Mouse (Mus musculus) midbrain, postnatal 0 days (tissue): ENCODE data around the gene Nfib. TPM values are rescaled to one million over a fixed set of nuclear protein-coding genes. Genes with fewer than 3 reads are reported as not detected.
A peak's percentile ranks its signal among the peaks of the same experiment; 100 is the strongest.

Source experiments
- ATAC-seq: fragments of 200-750 bp; cut with Nextera tagmentation; 2 replicates; pipeline ENCODE4 v1.8.0; 2017; ENCODE audit warnings: moderate number of reproducible peaks, mild to moderate bottlenecking, moderate TSS enrichment, moderate library complexity; ENCODE audit not compliant: low FRiP score
- DNase-seq: peaks from one replicate; pipeline ENCODE4 v3.0.0-alpha.2; 2015; ENCODE audit warnings: low spot score
- H3K27ac ChIP-seq: fragments of 300-500 bp; sonication (generic); 2 replicates; pipeline ENCODE4 v1.5.1; 2014; ENCODE audit warnings: low read depth, mild to moderate bottlenecking, low read length, mixed read lengths
- H3K27me3 ChIP-seq: fragments of 300-500 bp; sonication (generic); 2 replicates; pipeline ENCODE4 v1.6.1; 2014; ENCODE audit warnings: low read length, control low read depth, mixed read lengths; ENCODE audit not compliant: insufficient read depth
- H3K36me3 ChIP-seq: fragments of 300-500 bp; sonication (generic); 2 replicates; pipeline ENCODE4 v1.6.1; 2014; ENCODE audit warnings: low read length, control low read depth, mixed read lengths; ENCODE audit not compliant: insufficient read depth
- H3K4me1 ChIP-seq: fragments of 300-500 bp; sonication (generic); 2 replicates; pipeline ENCODE4 v1.6.1; 2014; ENCODE audit warnings: mild to moderate bottlenecking, control low read depth, antibody characterized with exemption, low read length, mixed read lengths; ENCODE audit not compliant: insufficient read depth
- H3K4me2 ChIP-seq: fragments of 300-500 bp; sonication (generic); 2 replicates; pipeline ENCODE4 v1.6.1; 2014; ENCODE audit warnings: low read depth, mild to moderate bottlenecking, low read length, mixed read lengths; ENCODE audit not compliant: poor library complexity, severe bottlenecking
- H3K4me3 ChIP-seq: fragments of 300-500 bp; sonication (generic); 2 replicates; pipeline ENCODE4 v1.5.1; 2014; ENCODE audit warnings: low read depth, mild to moderate bottlenecking, low read length, moderate library complexity
- H3K9ac ChIP-seq: fragments of 300-500 bp; sonication (generic); replicated peaks from 2 replicates; pipeline ENCODE4 v1.6.1; 2014; ENCODE audit warnings: mild to moderate bottlenecking, low read length, moderate library complexity, mixed read lengths; ENCODE audit not compliant: poor library complexity, severe bottlenecking
- H3K9me3 ChIP-seq: fragments of 300-500 bp; sonication (generic); 2 replicates; pipeline ENCODE4 v1.6.1; 2016; ENCODE audit warnings: low read length, control low read depth
- CTCF ChIP-seq: IDR thresholded peaks from 2 replicates; pipeline ENCODE4 v1.5.1; 2016; ENCODE audit warnings: antibody characterized with exemption, mild to moderate bottlenecking
- WGBS: fragments of 180-500 bp; shearing (Covaris S2); extraction: QIAGEN DNeasy Blood & Tissue Kit; methylation state at CpG from one replicate; pipeline ENCODE4 v1.1.7; 2014; 5-methylcytosine and 5-hydroxymethylcytosine counted together
- polyA plus RNA-seq: library from polyadenylated mRNA; unstranded; fragments of >200 nt; fragmentation: Nextera tagmentation; extraction: Ambion mirVana; gene quantifications from 2 replicates; pipeline ENCODE4 v1.2.1, GENCODE M21; 2015
- total RNA-seq: library from RNA; depleted of rRNA; stranded (reverse); fragments of >200 nt; gene quantifications from 2 replicates; pipeline ENCODE4 v1.2.3, GENCODE M21; 2014

Gene Nfib
- total and polyA plus RNA-seq, 2 experiments from 2014 or later, result 27.7 to 62.8 TPM

DNA sequence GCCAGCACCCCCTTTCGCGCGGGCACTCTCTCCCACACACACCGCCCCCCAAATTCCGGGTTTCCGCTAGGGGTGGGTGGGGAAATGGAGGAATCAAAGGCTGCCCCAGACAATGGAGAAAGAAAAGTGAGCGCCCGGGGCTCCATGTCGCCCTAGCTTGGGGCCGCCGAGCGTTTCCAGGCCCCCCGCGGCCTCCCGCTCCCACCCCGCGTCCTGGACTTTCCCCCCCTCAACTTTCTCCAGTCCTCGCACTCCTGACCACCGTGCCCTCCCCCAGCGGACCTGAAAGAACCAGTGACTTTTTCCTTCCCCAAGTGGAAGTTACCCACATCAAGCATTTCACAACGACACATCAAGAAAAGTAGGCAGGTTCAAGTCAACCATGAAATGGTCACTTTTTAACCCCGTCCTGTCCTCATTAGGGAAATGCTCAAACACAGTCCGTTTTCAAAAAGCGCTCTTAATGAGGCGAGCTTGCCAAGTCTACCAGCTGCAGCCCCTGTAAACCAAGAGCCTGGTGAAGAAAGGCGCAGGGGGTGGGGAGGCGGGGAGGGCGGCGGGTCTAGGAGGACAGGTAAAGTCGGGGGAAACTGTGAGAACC lies 198.7 kb downstream of the Nfib start:
- Histone ChIP-seq H3K9ac (peak overlapping the region; percentile 77), H3K9me3 (no peaks in the 10 kb centered on the region), H3K4me1 (no peaks in the 10 kb centered on the region), H3K27me3 (no peaks in the 10 kb centered on the region), H3K27ac (peak overlapping the region; percentile 91), H3K4me3 (peak overlapping the region; percentile 69), H3K4me2 (peak overlapping the region; percentile 98), H3K36me3 (no peaks in the 10 kb centered on the region)
- DNase-seq (peak; percentile 94), ATAC-seq (peak; percentile 75)
- 3% methylated on average over 26 of the region's 30 CpGs for WGBS
- TF ChIP-seq CTCF, result no peak

GRCm38 (mm10) chr4:82506081-82506730 lies 199.3 kb downstream of the Nfib start:
- Histone ChIP-seq H3K4me2 (peak overlapping the region; percentile 98), H3K27me3 (no peaks in the 10 kb centered on the region), H3K9ac (peak overlapping the region; percentile 77), H3K4me1 (no peaks in the 10 kb centered on the region), H3K4me3 (peak overlapping the region; percentile 69), H3K36me3 (no peaks in the 10 kb centered on the region), H3K27ac (peak overlapping the region; percentile 91), H3K9me3 (no peaks in the 10 kb centered on the region)
- DNase-seq (peak; percentile 80), ATAC-seq (peak; percentile 78)
- WGBS, result under 1% methylated on average over 35 of the region's 81 CpGs
- TF ChIP-seq CTCF, result no peak

DNA sequence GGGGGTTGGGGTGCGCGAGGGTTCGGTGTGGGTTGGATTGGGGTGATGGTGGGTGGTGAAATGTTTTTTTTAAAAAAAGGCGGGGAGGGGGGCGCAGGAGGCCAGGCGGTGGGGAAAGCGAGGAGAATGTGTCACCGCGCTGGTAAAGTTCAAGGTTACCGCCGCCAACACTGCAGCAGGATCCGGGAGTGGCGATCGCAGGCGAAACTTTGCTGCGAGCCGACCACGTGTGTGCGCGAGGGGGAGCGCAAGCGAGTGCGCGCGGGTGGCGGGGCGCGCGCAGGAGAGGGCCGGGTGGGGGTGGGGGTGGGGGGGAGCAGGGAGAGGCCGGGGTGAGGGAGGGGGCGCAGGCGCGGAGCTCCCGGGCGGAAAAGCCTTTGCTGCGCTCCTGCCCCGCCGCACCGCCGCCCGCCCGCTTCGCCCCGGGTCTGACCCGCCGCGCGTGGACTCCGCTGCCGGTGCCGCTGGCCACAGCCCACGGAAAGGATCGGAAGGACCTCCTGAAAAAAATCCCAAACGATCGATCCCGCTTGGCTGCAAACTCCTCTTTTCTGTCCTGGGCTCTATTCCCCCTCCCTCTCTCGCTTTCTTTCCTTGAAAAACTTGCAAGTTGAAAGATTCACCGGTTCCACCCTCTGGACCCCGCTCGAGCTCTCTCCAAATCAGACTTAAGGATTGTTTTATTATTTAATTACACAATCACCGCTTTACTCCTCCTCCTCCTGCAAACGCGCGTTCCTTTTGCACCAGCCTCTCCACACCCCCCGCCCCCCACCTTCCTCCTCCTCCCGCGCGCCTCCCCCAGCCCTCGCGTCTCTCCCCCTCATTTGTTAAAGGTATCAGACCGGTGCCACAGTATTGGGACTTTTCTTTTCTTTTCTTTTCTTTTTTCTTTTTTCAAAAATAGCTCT lies 200.2 kb downstream of the Nfib start:
- Histone ChIP-seq H3K4me2 (peak overlapping the region; percentile 98), H3K27me3 (no peaks in the 10 kb centered on the region), H3K9ac (peak overlapping the region; percentile 77), H3K9me3 (no peaks in the 10 kb centered on the region), H3K36me3 (no peaks in the 10 kb centered on the region), H3K27ac (peak overlapping the region; percentile 91), H3K4me3 (peak overlapping the region; percentile 69), H3K4me1 (no peaks in the 10 kb centered on the region)
- ATAC-seq (peak; percentile 60), DNase-seq (peak; percentile 78)
- no peak for TF ChIP-seq CTCF
- WGBS, result under 1% methylated on average over 51 of the region's 72 CpGs

- Histone ChIP-seq H3K4me3 (peak overlapping the region; percentile 69), H3K36me3 (no peaks in the 10 kb centered on the region), H3K9me3 (no peaks in the 10 kb centered on the region), H3K27me3 (no peaks in the 10 kb centered on the region), H3K4me2 (peak overlapping the region; percentile 98), H3K4me1 (no peaks in the 10 kb centered on the region), H3K27ac (peak overlapping the region; percentile 91), H3K9ac (peak overlapping the region; percentile 77)
- ATAC-seq (no peak), DNase-seq (peak; percentile 35)
- no peak for TF ChIP-seq CTCF
- under 1% methylated on average over 57 of the region's 62 CpGs for WGBS
Measured at GRCm38 (mm10) chr4:82504284-82505120, 201.0 kb downstream of the Nfib start.

DNA sequence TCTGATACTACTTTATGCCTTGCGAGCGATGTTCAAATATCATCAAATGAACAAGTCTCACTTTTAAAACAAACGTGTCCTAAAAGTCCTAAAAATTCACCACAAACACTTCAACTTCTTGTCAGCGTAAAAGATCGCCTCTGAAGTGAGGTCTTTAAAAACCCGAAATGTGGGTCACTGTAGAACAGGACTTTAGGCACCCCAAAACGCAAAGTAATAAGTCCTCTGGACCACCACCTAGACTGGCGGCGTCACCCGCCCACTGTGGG lies 201.6 kb downstream of the Nfib start:
- peak; percentile 35 for DNase-seq

More for the DNA sequence above, 201.6 kb downstream of the Nfib start:
- peak overlapping the region; percentile 98 for H3K4me2 ChIP-seq
- ATAC-seq, result no peak
- WGBS, result 5% methylated on average over 10 of the region's 10 CpGs
- TF ChIP-seq CTCF, result no peak
- peak overlapping the region; percentile 69 for H3K4me3 ChIP-seq
- peak overlapping the region; percentile 91 for H3K27ac ChIP-seq
- H3K36me3 ChIP-seq, result no peaks in the 10 kb centered on the region
- peak overlapping the region; percentile 77 for H3K9ac ChIP-seq
- H3K27me3 ChIP-seq, result no peaks in the 10 kb centered on the region
- H3K4me1 ChIP-seq, result no peaks in the 10 kb centered on the region
- no peaks in the 10 kb centered on the region for H3K9me3 ChIP-seq
